Mouse (Mus musculus): ENCODE measurements around the gene Usp19. TPM values are rescaled to one million over a fixed set of nuclear protein-coding genes. Genes with fewer than 3 reads are reported as not detected.
A peak's percentile ranks its signal among the peaks of the same experiment; 100 is the strongest.

Gene Usp19
- polyA plus RNA-seq (2015; fragmentation: Nextera tagmentation; extraction: Ambion mirVana) = 90.1 and 95.4 TPM in 2 replicates

- under 1% methylated on average over 68 of the region's 69 CpGs for WGBS
- H3K36me3 ChIP-seq = peaks cover 34% of the 10 kb centered on the region
- peak within 1 kb of the TSS; percentile 63 for H3K4me2 ChIP-seq (replicated peaks)
- peak; percentile 96 for ATAC-seq (replicated peaks)
- H3K9me3 ChIP-seq = no peaks in the 10 kb centered on the region
- H3K4me3 ChIP-seq = peak within 1 kb of the TSS; percentile 80
- peak within 1 kb of the TSS; percentile 94 for H3K27ac ChIP-seq (replicated peaks)
- no peaks in the 10 kb centered on the region for H3K27me3 ChIP-seq
- peaks cover 20% of the 10 kb centered on the region for H3K4me1 ChIP-seq
- H3K9ac ChIP-seq (replicated peaks) = peak within 1 kb of the TSS; percentile 89
Measured at GRCm38 (mm10) chr9:108490559-108491285, at the start of gene Usp19. TSS of gene Usp19 (plus strand) at chr9:108490602.

DNA sequence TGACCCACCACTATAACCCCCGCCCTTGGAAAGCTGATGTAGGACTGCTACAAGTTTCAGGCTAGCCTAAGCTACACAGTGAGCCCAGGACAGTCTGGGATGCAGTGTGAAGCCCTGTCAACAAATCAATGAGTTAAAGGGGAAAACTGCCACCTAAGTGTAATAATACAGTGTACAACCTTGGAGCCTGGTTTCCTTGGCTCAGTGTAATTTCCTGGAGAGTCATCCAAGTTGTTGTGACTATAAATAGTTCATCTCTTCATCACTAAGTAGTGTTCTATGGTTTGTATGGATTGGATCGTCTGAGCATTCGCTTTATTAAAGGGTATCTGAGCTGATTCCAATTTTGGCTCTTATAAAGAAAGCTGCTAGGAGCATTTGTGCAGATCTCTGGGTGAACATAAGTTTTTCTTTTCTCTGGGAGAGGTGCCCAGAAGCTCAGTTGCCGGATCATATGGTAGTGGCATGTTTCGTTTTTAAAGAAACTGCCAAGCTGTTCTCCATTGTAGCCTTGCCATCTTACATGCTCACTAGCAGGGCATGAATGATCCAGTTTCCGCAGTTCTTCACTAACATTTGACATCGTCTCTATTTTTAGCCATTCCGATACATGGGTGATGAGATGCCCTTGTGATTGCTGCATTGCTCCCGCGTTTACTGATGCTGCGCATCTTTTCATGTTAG is 49.0 kb upstream of the Usp19 start:
- peak; percentile 80 for ATAC-seq (replicated peaks)
- 69% methylated on average over 11 of the region's 11 CpGs for WGBS
- no peak overlapping the region for H3K9ac ChIP-seq (replicated peaks)
- H3K4me1 ChIP-seq = peaks cover 21% of the 10 kb centered on the region
- H3K36me3 ChIP-seq = no peaks in the 10 kb centered on the region
- H3K4me2 ChIP-seq (replicated peaks) = no peak overlapping the region
- peak overlapping the region; percentile 60 for H3K27ac ChIP-seq (replicated peaks)
- no peaks in the 10 kb centered on the region for H3K9me3 ChIP-seq
- no peak overlapping the region for H3K4me3 ChIP-seq
- H3K27me3 ChIP-seq = no peaks in the 10 kb centered on the region

GRCm38 (mm10) chr9:108445125-108445524 is 45.3 kb upstream of the Usp19 start:
- H3K4me2 ChIP-seq (replicated peaks) = no peak overlapping the region
- peaks cover 11% of the 10 kb centered on the region; the same call in 1 of the 2 replicates for H3K36me3 ChIP-seq
- H3K9me3 ChIP-seq = no peaks in the 10 kb centered on the region
- peaks cover 26% of the 10 kb centered on the region for H3K4me1 ChIP-seq
- H3K9ac ChIP-seq (replicated peaks) = no peak overlapping the region
- no peak overlapping the region for H3K27ac ChIP-seq (replicated peaks)
- H3K4me3 ChIP-seq = no peak overlapping the region
- 80% methylated on average over 9 of the region's 9 CpGs for WGBS
- no peaks in the 10 kb centered on the region for H3K27me3 ChIP-seq
- ATAC-seq (replicated peaks) = no peak

GRCm38 (mm10) chr9:108449860-108450259 is 40.5 kb upstream of the Usp19 start:
- Histone ChIP-seq H3K9ac (replicated peaks) (peak overlapping the region; percentile 20), H3K4me2 (replicated peaks) (peak overlapping the region; percentile 72)

GRCm38 (mm10) chr9:108450292-108451169 is 39.9 kb upstream of the Usp19 start:
- 37% methylated on average over 21 of the region's 21 CpGs for WGBS
- peak overlapping the region; percentile 20; the same call in 1 of the 2 replicates for H3K9ac ChIP-seq (replicated peaks)
- no peaks in the 10 kb centered on the region for H3K27me3 ChIP-seq
- H3K4me2 ChIP-seq (replicated peaks) = peak overlapping the region; percentile 72
- peaks cover 11% of the 10 kb centered on the region; the same call in 1 of the 2 replicates for H3K36me3 ChIP-seq
- H3K9me3 ChIP-seq = no peaks in the 10 kb centered on the region
- peak overlapping the region; percentile 51 for H3K4me3 ChIP-seq
- H3K27ac ChIP-seq (replicated peaks) = peak overlapping the region; percentile 83
- peak; percentile 34 for ATAC-seq (replicated peaks)
- peaks cover 46% of the 10 kb centered on the region for H3K4me1 ChIP-seq

More at GRCm38 (mm10) chr9:108449860-108450259, 40.5 kb upstream of the Usp19 start:
- peak; percentile 54 for ATAC-seq (replicated peaks)
- Histone ChIP-seq H3K36me3 (peaks cover 11% of the 10 kb centered on the region; the same call in 1 of the 2 replicates), H3K9me3 (no peaks in the 10 kb centered on the region), H3K4me1 (peaks cover 46% of the 10 kb centered on the region), H3K4me3 (peak overlapping the region; percentile 51), H3K27ac (replicated peaks) (peak overlapping the region; percentile 83), H3K27me3 (no peaks in the 10 kb centered on the region)
- 8% methylated on average over 4 of the region's 4 CpGs for WGBS

GRCm38 (mm10) chr9:108451170-108451493 is 39.3 kb upstream of the Usp19 start:
- Histone ChIP-seq H3K27me3 (no peaks in the 10 kb centered on the region), H3K4me1 (peaks cover 46% of the 10 kb centered on the region), H3K36me3 (peaks cover 11% of the 10 kb centered on the region; the same call in 1 of the 2 replicates), H3K9ac (replicated peaks) (0 out of 2 replicates have a peak overlapping the region, but pooled peaks have one; percentile 20), H3K4me2 (replicated peaks) (peak overlapping the region; percentile 72), H3K4me3 (peak overlapping the region; percentile 51), H3K9me3 (no peaks in the 10 kb centered on the region), H3K27ac (replicated peaks) (peak overlapping the region; percentile 83)
- 72% methylated on average over 6 of the region's 6 CpGs for WGBS
- no peak for ATAC-seq (replicated peaks)

GRCm38 (mm10) chr9:108451519-108452160 is 38.8 kb upstream of the Usp19 start:
- H3K9ac ChIP-seq (replicated peaks) = peak overlapping the region; percentile 60
- H3K27ac ChIP-seq (replicated peaks) = peak overlapping the region; percentile 83
- H3K4me3 ChIP-seq = peak overlapping the region; percentile 51
- ATAC-seq (replicated peaks) = no peak
- no peaks in the 10 kb centered on the region for H3K9me3 ChIP-seq
- H3K4me2 ChIP-seq (replicated peaks) = peak overlapping the region; percentile 72
- peaks cover 11% of the 10 kb centered on the region; the same call in 1 of the 2 replicates for H3K36me3 ChIP-seq
- H3K4me1 ChIP-seq = peaks cover 46% of the 10 kb centered on the region
- no peaks in the 10 kb centered on the region for H3K27me3 ChIP-seq
- whole genome bisulfite sequencing = 52% methylated on average over 6 of the region's 6 CpGs

GRCm38 (mm10) chr9:108452291-108452906 is 38.0 kb upstream of the Usp19 start:
- peaks cover 46% of the 10 kb centered on the region for H3K4me1 ChIP-seq
- peak overlapping the region; percentile 83 for H3K27ac ChIP-seq (replicated peaks)
- H3K9me3 ChIP-seq = no peaks in the 10 kb centered on the region
- no peaks in the 10 kb centered on the region for H3K27me3 ChIP-seq
- WGBS = under 1% methylated on average over 40 of the region's 40 CpGs
- peak; percentile 87 for ATAC-seq (replicated peaks)
- H3K4me3 ChIP-seq = peak overlapping the region; percentile 51
- H3K4me2 ChIP-seq (replicated peaks) = peak overlapping the region; percentile 72
- peak overlapping the region; percentile 60 for H3K9ac ChIP-seq (replicated peaks)
- H3K36me3 ChIP-seq = peaks cover 11% of the 10 kb centered on the region; the same call in 1 of the 2 replicates

GRCm38 (mm10) chr9:108452911-108453310 is 37.5 kb upstream of the Usp19 start:
- ATAC-seq (replicated peaks) = peak; percentile 17; the same call in 1 of the 2 replicates
- H3K36me3 ChIP-seq = peaks cover 9% of the 10 kb centered on the region; the same call in 1 of the 2 replicates
- no peaks in the 10 kb centered on the region for H3K9me3 ChIP-seq
- H3K4me2 ChIP-seq (replicated peaks) = peak overlapping the region; percentile 72
- H3K4me3 ChIP-seq = peak overlapping the region; percentile 51
- WGBS = 42% methylated on average over 6 of the region's 6 CpGs
- H3K9ac ChIP-seq (replicated peaks) = peak overlapping the region; percentile 60
- peaks cover 46% of the 10 kb centered on the region for H3K4me1 ChIP-seq
- H3K27me3 ChIP-seq = no peaks in the 10 kb centered on the region
- H3K27ac ChIP-seq (replicated peaks) = peak overlapping the region; percentile 83

DNA sequence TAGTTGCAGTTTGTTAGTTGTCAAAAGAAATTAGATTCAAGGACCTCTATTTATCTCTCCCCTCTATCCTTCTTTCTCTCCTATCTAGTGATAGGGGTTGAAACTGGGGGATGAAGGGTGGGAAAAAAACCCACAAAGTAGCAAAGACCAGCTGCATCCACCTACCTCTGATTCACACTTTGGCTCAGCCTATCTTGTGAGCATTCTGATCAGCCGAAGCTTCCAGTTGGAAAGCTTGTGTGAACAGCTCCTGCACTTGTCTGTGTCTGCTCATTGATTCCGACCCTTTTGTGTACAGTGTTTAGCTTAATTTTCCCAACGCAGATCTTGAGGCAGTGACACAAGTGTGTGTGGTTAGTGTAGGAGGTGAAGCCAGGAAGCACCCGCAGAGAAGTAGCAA is 36.9 kb upstream of the Usp19 start:
- 72% methylated on average over 4 of the region's 4 CpGs for WGBS
- peak overlapping the region; percentile 72 for H3K4me2 ChIP-seq (replicated peaks)
- peaks cover 4% of the 10 kb centered on the region; the same call in 1 of the 2 replicates for H3K36me3 ChIP-seq
- peaks cover 46% of the 10 kb centered on the region for H3K4me1 ChIP-seq
- no peak for ATAC-seq (replicated peaks)
- H3K9me3 ChIP-seq = no peaks in the 10 kb centered on the region
- peak overlapping the region; percentile 51 for H3K4me3 ChIP-seq
- no peaks in the 10 kb centered on the region for H3K27me3 ChIP-seq
- H3K27ac ChIP-seq (replicated peaks) = peak overlapping the region; percentile 83
- peak overlapping the region; percentile 60 for H3K9ac ChIP-seq (replicated peaks)

- Histone ChIP-seq H3K36me3 (no peaks in the 10 kb centered on the region), H3K9ac (replicated peaks) (no peak overlapping the region), H3K27me3 (no peaks in the 10 kb centered on the region), H3K4me3 (no peak overlapping the region), H3K27ac (replicated peaks) (no peak overlapping the region), H3K9me3 (no peaks in the 10 kb centered on the region), H3K4me1 (peaks cover 37% of the 10 kb centered on the region), H3K4me2 (replicated peaks) (no peak overlapping the region)
- ATAC-seq (replicated peaks) = no peak
- 86% methylated on average over 6 of the region's 6 CpGs for WGBS
Measured at GRCm38 (mm10) chr9:108454429-108454828, 36.0 kb upstream of the Usp19 start.

Measured in forebrain, embryonic 15.5 days (tissue).